Mouse (Mus musculus) stomach, embryonic 16.5 days (tissue): ENCODE data around the gene Ap1g1. TPM values are rescaled to one million over a fixed set of nuclear protein-coding genes. Genes with fewer than 3 reads are reported as not detected.

Source experiments
- ATAC-seq: fragments of 200-750 bp; cut with Nextera tagmentation; 2 replicates; pipeline ENCODE4 v1.8.0; 2017; ENCODE audit warnings: moderate number of reproducible peaks, moderate TSS enrichment; ENCODE audit not compliant: insufficient read depth, low FRiP score
- H3K27ac ChIP-seq: fragments of 300-500 bp; sonication (generic); 2 replicates; pipeline ENCODE4 v1.5.1; 2014; ENCODE audit warnings: low read length
- H3K27me3 ChIP-seq: fragments of 300-500 bp; sonication (generic); 2 replicates; pipeline ENCODE4 v1.6.1; 2014; ENCODE audit warnings: low read length, control low read depth, mixed read lengths; ENCODE audit not compliant: control insufficient read depth, insufficient read depth
- H3K36me3 ChIP-seq: fragments of 300-500 bp; sonication (generic); 2 replicates; pipeline ENCODE4 v1.6.1; 2014; ENCODE audit warnings: low read length; ENCODE audit not compliant: control insufficient read depth, insufficient read depth
- H3K4me1 ChIP-seq: fragments of 300-500 bp; sonication (generic); 2 replicates; pipeline ENCODE4 v1.6.1; 2014; ENCODE audit warnings: low read length, control low read depth, mixed read lengths; ENCODE audit not compliant: control insufficient read depth, insufficient read depth
- H3K4me2 ChIP-seq: fragments of 300-500 bp; sonication (generic); 2 replicates; pipeline ENCODE4 v1.6.1; 2014; ENCODE audit warnings: low read depth, low read length, mixed read lengths
- H3K4me3 ChIP-seq: fragments of 300-500 bp; sonication (generic); replicated peaks from 2 replicates; pipeline ENCODE4 v1.5.1; 2014; ENCODE audit warnings: mild to moderate bottlenecking, low read length
- H3K9ac ChIP-seq: fragments of 300-500 bp; sonication (generic); 2 replicates; pipeline ENCODE4 v1.6.1; 2014; ENCODE audit warnings: low read length
- H3K9me3 ChIP-seq: fragments of 300-500 bp; sonication (generic); replicated peaks from 2 replicates; pipeline ENCODE4 v1.6.1; 2016; ENCODE audit warnings: low read length, control low read depth; ENCODE audit not compliant: control insufficient read depth
- WGBS: fragments of 180-500 bp; shearing (Covaris S2); extraction: QIAGEN DNeasy Blood & Tissue Kit; methylation state at CpG from one replicate; pipeline ENCODE4 v1.1.7; 2014; 5-methylcytosine and 5-hydroxymethylcytosine counted together
- polyA plus RNA-seq: library from polyadenylated mRNA; unstranded; fragments of >200 nt; fragmentation: Nextera tagmentation; extraction: Ambion mirVana; gene quantifications from 2 replicates; pipeline ENCODE4 v1.2.1, GENCODE M21; 2015

Ap1g1 gene
- polyA plus RNA-seq = 42.5 and 45.7 TPM in 2 replicates

DNA sequence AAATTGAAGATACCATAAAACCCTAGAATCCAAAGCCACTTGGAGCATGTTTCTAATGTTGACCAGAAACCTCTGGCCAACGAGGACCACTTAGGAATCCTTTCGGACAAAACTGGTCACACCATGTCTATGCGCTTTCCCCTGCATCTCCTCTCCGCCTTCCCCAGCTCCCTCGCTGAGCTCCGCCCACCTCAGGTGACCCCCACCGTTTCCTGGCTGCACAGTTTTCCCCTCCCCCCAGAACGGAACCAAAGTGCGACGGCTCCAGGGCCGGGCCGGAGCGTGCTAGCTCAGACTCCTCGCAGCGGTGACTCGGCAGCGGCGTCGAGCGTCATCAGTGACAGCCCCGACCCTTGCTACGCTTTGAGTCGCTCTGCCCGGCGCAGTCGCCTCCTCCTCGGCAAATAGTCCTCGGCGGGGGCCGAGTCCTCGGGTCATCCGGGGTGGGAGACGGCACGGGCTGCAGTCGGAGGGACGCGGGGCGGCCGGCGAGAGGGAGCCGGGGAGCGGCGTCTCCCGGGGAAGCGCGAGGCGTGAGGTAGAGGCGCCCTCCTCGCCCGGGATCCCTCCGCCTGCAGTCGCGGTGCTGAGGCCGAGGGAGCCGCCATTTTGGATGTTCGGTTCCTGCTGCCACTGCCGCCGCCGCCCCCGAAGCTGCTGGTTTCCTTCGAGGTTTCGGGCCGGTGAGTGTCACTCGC lies at the start of gene Ap1g1:
TSS of gene Ap1g1 (plus strand) at position 275 of the 698 bp plus-strand sequence.
- WGBS = under 1% methylated on average over 62 of the region's 64 CpGs
- Histone ChIP-seq H3K4me2 (peak within 1 kb of the TSS; percentile 95), H3K27ac (peak within 1 kb of the TSS; percentile 97), H3K4me1 (peaks cover 16% of the 10 kb centered on the region), H3K9ac (peak within 1 kb of the TSS; percentile 97), H3K27me3 (no peaks in the 10 kb centered on the region), H3K36me3 (no peaks in the 10 kb centered on the region), H3K4me3 (peak within 1 kb of the TSS; percentile 97), H3K9me3 (no peaks in the 10 kb centered on the region)
- ATAC-seq = peak; percentile 99

DNA sequence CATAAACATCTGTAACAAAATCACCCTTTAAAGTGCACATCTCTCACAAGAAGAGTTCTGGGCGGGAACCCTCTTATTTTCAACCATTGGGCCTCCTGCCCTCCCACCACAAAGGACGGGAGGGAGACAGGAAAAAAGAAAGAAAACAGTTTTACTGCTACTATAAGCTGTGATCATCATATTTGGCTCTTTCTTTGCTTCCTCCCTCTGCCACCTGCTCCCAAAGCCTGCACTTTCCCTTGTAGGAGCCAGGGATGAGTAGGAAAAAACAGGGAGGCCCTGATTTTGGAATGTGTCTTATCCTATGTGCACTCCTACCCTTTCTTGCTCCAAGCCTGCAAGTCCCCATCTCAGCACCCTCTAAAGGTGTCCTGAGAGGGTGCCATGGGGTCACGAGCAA lies 47.3 kb upstream of the Ap1g1 start:
- H3K4me2 ChIP-seq = no peak overlapping the region
- H3K9me3 ChIP-seq = no peaks in the 10 kb centered on the region
- H3K4me1 ChIP-seq = peaks cover 4% of the 10 kb centered on the region
- no peak for ATAC-seq
- H3K27ac ChIP-seq = no peak overlapping the region
- no peak overlapping the region for H3K4me3 ChIP-seq
- no peak overlapping the region for H3K9ac ChIP-seq
- peaks cover 16% of the 10 kb centered on the region for H3K36me3 ChIP-seq
- H3K27me3 ChIP-seq = no peaks in the 10 kb centered on the region
- 72% methylated on average over 3 of the region's 3 CpGs for WGBS

DNA sequence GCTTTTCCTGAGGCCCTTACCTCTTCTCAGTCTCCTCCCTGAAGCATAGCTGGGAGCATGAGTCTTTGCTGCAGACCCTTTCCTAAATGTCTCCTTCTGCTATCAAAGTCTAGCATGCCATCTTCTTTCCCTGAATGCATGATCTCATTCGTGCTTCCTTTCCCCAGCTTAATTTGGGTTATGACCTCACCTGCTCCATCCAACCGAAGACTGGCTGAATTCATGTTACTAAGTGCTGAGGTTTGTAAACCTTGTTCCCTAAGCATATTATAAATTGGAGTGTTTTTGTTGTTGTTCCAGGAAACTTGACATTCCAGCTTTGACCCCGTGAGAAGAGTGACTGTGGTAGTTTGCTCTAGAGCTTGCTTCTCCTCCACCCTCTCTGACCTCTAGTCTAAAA lies 44.3 kb upstream of the Ap1g1 start:
- Histone ChIP-seq H3K27me3 (no peaks in the 10 kb centered on the region), H3K27ac (no peak overlapping the region), H3K4me2 (no peak overlapping the region), H3K9ac (no peak overlapping the region), H3K4me1 (peaks cover 13% of the 10 kb centered on the region), H3K4me3 (no peak overlapping the region), H3K9me3 (no peaks in the 10 kb centered on the region), H3K36me3 (peaks cover 16% of the 10 kb centered on the region)
- WGBS = 84% methylated on average over 3 of the region's 3 CpGs
- ATAC-seq = no peak

DNA sequence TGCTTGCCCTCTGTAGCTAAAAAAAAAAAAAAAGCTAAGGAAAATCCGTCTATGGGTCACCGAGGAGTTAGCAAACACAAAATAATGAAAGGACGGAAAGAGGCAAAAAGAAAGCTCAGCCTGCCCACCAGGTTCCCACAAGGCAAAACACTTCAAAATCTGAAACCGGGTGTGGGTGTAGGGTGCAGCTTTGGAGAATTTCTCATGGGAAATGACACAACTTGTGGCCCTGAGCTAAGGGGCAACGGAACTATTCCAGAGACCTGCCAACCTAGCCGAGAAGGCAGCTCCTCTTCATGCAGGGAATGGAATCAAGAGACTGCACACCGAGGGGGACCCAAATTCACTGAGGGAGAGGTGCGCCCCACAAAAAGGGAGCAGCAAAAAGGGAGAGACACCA lies 41.5 kb upstream of the Ap1g1 start:
- 2% methylated on average over 8 of the region's 8 CpGs for whole genome bisulfite sequencing
- Histone ChIP-seq H3K27me3 (no peaks in the 10 kb centered on the region), H3K9me3 (no peaks in the 10 kb centered on the region), H3K36me3 (peaks cover 16% of the 10 kb centered on the region), H3K4me3 (peak overlapping the region; percentile 70), H3K4me2 (peak overlapping the region; percentile 92), H3K9ac (peak overlapping the region; percentile 93), H3K27ac (peak overlapping the region; percentile 79), H3K4me1 (peaks cover 13% of the 10 kb centered on the region)
- no peak for ATAC-seq

DNA sequence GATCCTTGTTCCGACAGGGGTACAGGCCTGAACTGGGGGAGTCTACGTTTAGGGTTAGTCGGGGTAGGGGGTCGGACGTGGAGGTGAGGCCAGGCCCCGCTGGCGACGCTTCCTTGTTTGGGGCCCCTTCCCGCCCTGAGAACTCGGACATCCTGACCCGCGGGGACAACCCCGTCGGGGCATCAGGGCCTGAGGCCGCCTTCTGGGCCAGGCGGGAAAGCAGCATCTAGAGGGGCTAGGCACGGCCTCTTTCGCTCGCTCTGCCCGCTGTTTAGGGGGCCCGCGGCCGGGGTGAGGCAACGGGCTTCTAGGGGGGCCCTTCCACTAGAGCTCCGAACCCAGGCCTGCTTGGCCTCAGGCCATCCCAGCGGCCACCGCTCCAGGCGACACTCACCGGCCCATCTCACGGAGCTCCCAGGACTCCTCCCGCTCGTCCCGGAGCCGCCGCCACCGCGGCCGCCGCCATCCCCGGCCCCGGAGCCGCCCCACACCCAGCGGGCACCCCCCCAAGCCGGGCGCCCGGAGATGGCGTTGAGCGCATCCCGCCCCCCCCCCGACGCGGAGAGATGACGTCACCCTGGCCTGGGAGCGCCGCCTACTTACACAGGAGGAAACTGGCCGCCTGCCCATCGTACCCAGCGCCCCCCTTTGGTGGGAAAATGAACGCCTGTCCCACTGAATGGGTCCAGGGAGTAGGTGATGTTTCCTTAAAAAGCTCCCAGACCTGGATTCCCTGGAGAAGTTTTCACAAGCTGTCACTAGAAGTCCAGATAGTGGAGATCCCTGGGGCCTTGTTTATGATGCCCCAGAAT lies 40.9 kb upstream of the Ap1g1 start, which contains the start of gene Atxn1l:
TSS of gene Atxn1l (minus strand) at position 503 of the 812 bp plus-strand sequence.
- Histone ChIP-seq H3K9me3 (no peaks in the 10 kb centered on the region), H3K4me2 (peak within 1 kb of the TSS; percentile 92), H3K4me3 (peak within 1 kb of the TSS; percentile 70), H3K9ac (peak within 1 kb of the TSS; percentile 93), H3K27me3 (no peaks in the 10 kb centered on the region), H3K4me1 (peaks cover 13% of the 10 kb centered on the region), H3K27ac (peak within 1 kb of the TSS; percentile 79), H3K36me3 (peaks cover 11% of the 10 kb centered on the region)
- peak; percentile 90 for ATAC-seq
- 0% methylated on average over 58 of the region's 59 CpGs for WGBS

DNA sequence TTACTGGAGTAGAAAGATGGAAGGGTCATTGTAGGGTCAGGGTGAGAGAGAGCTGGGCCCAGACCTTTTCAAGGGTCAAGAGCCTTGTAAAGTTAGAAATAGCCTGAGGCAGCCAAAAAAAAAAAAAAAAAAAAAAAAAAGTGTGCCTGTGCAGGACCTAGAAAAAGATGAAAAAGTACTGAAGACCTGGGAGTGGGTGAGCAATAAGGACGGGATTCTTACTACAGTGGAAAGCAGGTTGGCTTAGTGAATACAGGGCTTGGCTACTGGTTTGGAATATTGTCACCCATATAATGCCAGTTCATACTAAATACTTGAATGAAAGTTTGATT lies 40.3 kb upstream of the Ap1g1 start:
- Histone ChIP-seq H3K9ac (peak overlapping the region; percentile 93), H3K9me3 (no peaks in the 10 kb centered on the region), H3K4me1 (peaks cover 13% of the 10 kb centered on the region), H3K36me3 (peaks cover 5% of the 10 kb centered on the region), H3K4me2 (peak overlapping the region; percentile 92), H3K27me3 (no peaks in the 10 kb centered on the region), H3K27ac (no peak overlapping the region; the same call in 1 of the 2 replicates), H3K4me3 (peak overlapping the region; percentile 70)
- WGBS = 96% methylated on average over 1 of the region's 1 CpGs
- no peak for ATAC-seq

DNA sequence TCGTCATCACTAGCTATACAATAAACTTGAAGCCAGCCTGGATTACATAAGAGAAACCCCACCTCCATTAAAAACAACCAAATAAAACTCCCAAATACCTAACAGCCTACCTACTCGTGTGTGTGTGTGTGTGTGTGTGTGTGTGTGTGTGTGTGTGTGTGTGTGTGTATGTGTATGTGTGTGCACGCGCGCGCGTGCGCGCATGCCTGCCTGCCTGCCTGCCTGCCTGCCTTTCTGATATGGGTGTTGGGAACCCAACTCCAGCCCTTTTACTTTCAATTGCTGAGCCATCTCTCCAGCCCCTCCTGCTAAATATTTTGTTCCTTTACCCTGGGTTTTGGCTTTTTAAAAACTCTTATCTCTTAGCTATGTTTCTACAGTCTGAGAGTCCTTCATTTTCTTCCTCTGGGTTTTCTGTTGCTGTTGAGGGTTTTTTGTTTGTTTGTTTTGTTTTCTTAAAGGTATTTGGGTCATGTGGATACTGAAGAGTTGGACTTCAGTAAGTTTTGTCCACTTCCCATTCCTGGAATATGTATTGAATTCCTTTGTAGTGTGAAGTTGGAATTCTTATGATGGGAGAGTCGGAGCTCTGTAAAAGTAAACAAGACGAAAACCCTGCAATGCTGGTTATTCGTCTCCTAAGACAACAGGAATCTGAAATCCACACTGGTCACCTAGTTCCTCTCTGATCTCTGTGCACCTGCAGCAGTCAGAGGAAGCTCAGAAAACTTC lies 30.7 kb upstream of the Ap1g1 start:
- 73% methylated on average over 12 of the region's 12 CpGs for WGBS
- Histone ChIP-seq H3K27me3 (no peaks in the 10 kb centered on the region), H3K9ac (no peak overlapping the region), H3K27ac (no peak overlapping the region), H3K36me3 (no peaks in the 10 kb centered on the region), H3K9me3 (no peaks in the 10 kb centered on the region), H3K4me3 (no peak overlapping the region), H3K4me1 (no peaks in the 10 kb centered on the region), H3K4me2 (no peak overlapping the region)
- no peak for ATAC-seq

DNA sequence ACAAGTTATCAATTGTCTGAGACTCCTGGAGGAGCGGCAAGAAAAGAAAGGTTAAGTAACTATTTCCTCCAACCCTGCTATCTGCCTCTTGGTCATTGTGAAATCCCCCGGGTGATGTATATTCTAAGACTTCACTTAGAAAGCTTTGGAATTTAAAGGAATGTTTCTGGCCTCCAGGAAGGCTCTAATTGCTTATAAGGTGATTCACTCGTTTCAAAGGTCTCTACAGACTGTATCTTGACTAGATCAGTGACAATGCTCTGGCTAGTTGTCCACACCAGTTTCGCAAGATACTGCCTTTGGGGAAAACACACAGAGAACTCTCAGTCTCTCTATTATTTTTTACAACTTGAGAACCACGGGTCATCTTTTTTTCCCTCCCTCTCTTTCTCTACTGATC lies 28.1 kb upstream of the Ap1g1 start:
- H3K4me2 ChIP-seq = no peak overlapping the region
- ATAC-seq = no peak
- no peaks in the 10 kb centered on the region for H3K36me3 ChIP-seq
- no peak overlapping the region for H3K9ac ChIP-seq
- H3K27me3 ChIP-seq = no peaks in the 10 kb centered on the region
- no peak overlapping the region for H3K4me3 ChIP-seq
- 44% methylated on average over 5 of the region's 5 CpGs for WGBS
- H3K9me3 ChIP-seq = no peaks in the 10 kb centered on the region
- H3K27ac ChIP-seq = no peak overlapping the region
- no peaks in the 10 kb centered on the region for H3K4me1 ChIP-seq

DNA sequence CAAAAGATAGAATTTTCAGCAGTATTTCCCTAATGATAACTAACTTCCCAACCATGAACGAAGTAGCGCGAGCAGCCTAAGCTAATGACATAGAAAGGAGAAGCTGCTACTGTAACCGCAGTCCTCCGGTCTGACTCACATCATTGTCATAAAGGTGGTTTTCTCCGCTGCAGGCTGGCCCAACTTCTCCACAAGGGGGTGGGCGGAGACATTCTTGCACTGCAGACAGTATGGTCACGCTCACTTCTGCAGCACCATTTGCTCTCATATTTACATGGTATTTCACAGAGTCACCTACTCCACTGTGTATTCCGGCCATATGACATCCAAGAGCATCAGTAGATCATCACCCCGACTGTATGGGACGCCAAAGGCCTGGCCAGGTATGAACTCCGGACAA lies 27.7 kb upstream of the Ap1g1 start:
- Histone ChIP-seq H3K36me3 (no peaks in the 10 kb centered on the region), H3K4me1 (no peaks in the 10 kb centered on the region), H3K4me2 (no peak overlapping the region), H3K4me3 (no peak overlapping the region), H3K27ac (no peak overlapping the region), H3K27me3 (no peaks in the 10 kb centered on the region), H3K9ac (no peak overlapping the region), H3K9me3 (no peaks in the 10 kb centered on the region)
- ATAC-seq = no peak; the same call in 1 of the 2 replicates
- WGBS = 62% methylated on average over 12 of the region's 12 CpGs
